Mouse (Mus musculus) embryonic fibroblast, embryonic 13.5 days (primary cell): ENCODE results near the gene Soat2.

Source experiments
- CTCF ChIP-seq: IDR thresholded peaks from 2 replicates; pipeline ENCODE4 v1.5.1; 2011; ENCODE audit warnings: mild to moderate bottlenecking, control low read depth, low read length, moderate library complexity, borderline replicate concordance; ENCODE audit not compliant: insufficient read depth
- POLR2A ChIP-seq: IDR thresholded peaks from 2 replicates; pipeline ENCODE4 v1.6.1; 2011; ENCODE audit warnings: low read depth, mild to moderate bottlenecking, control low read depth, low read length, moderate library complexity

GRCm38 (mm10) chr15:102110701-102111494 is 39.4 kb upstream of the Soat2 start:
- no peak for TF ChIP-seq POLR2A
- no peak for TF ChIP-seq CTCF
